Mouse (Mus musculus) intestine, postnatal 0 days (tissue): Measurements from ENCODE around the gene Hibadh. TPM values are rescaled to one million over a fixed set of nuclear protein-coding genes. Genes with fewer than 3 reads are reported as not detected.

Experiments
- ATAC-seq: fragments of 200-750 bp; cut with Nextera tagmentation; 2 replicates; pipeline ENCODE4 v1.8.0; 2017; ENCODE audit warnings: mild to moderate bottlenecking, moderate TSS enrichment, moderate library complexity
- H3K27ac ChIP-seq: fragments of 300-500 bp; sonication (generic); 2 replicates; pipeline ENCODE4 v1.5.1; 2014; ENCODE audit warnings: mild to moderate bottlenecking, low read depth, low read length, moderate library complexity
- H3K27me3 ChIP-seq: fragments of 300-500 bp; sonication (generic); replicated peaks from 2 replicates; pipeline ENCODE4 v1.6.1; 2014; ENCODE audit warnings: low read length, mixed read lengths; ENCODE audit not compliant: control insufficient read depth, insufficient read depth
- H3K36me3 ChIP-seq: fragments of 300-500 bp; sonication (generic); 2 replicates; pipeline ENCODE4 v1.6.1; 2014; ENCODE audit warnings: mild to moderate bottlenecking, moderate library complexity; ENCODE audit not compliant: control insufficient read depth, insufficient read depth
- H3K4me1 ChIP-seq: fragments of 300-500 bp; sonication (generic); replicated peaks from 2 replicates; pipeline ENCODE4 v1.6.1; 2014; ENCODE audit warnings: antibody characterized with exemption, low read length, mixed read lengths; ENCODE audit not compliant: control insufficient read depth, insufficient read depth
- H3K4me2 ChIP-seq: fragments of 300-500 bp; sonication (generic); replicated peaks from 2 replicates; pipeline ENCODE4 v1.6.1; 2014; ENCODE audit warnings: low read depth, mild to moderate bottlenecking, moderate library complexity
- H3K4me3 ChIP-seq: fragments of 300-500 bp; sonication (generic); 2 replicates; pipeline ENCODE4 v1.5.1; 2014; ENCODE audit warnings: low read depth, low read length
- H3K9ac ChIP-seq: fragments of 300-500 bp; sonication (generic); 2 replicates; pipeline ENCODE4 v1.6.1; 2014; ENCODE audit warnings: mild to moderate bottlenecking, low read depth, low read length
- H3K9me3 ChIP-seq: fragments of 300-500 bp; sonication (generic); 2 replicates; pipeline ENCODE4 v1.6.1; 2016; ENCODE audit warnings: mixed run types; ENCODE audit not compliant: control insufficient read depth
- CTCF ChIP-seq: sonication (generic); IDR thresholded peaks from 2 replicates; pipeline ENCODE4 v1.5.1; 2016; ENCODE audit warnings: low read depth, mild to moderate bottlenecking, control low read depth, antibody characterized with exemption, moderate library complexity
- WGBS: fragments of 180-500 bp; shearing (Covaris S2); extraction: QIAGEN DNeasy Blood & Tissue Kit; methylation state at CpG from one replicate; pipeline ENCODE4 v1.1.7; 2014; 5-methylcytosine and 5-hydroxymethylcytosine counted together
- polyA plus RNA-seq: library from polyadenylated mRNA; unstranded; fragments of >200 nt; fragmentation: Nextera tagmentation; extraction: Ambion mirVana; gene quantifications from 2 replicates; pipeline ENCODE4 v1.2.1, GENCODE M21; 2015

The Hibadh gene
- polyA plus RNA-seq, 1 experiment from 2014 or later = 55.5 TPM

DNA sequence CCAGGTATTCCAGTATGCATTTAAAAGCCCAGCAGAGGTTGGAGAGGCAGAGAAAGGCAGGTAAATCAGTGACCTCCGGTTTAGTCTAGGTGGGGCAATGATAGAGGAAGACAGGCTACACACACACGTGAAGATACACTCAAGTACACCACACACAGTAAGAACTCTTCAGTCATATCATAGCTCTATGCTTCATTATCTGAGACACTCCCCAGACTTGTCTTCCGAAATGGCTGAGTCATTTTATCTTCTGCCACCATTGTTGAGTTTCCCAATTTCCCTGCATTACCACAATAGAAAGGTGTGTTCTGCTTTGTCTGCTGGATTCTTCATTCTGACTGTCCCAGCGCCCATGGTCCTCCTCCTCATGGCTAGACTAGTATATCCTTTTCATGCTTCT lies 13.5 kb downstream of the Hibadh start:
- H3K27ac ChIP-seq = no peak overlapping the region
- WGBS = 85% methylated on average over 4 of the region's 4 CpGs
- TF ChIP-seq CTCF = no peak
- H3K4me1 ChIP-seq = no peaks in the 10 kb centered on the region
- no peak overlapping the region for H3K4me3 ChIP-seq
- H3K9ac ChIP-seq = no peak overlapping the region
- no peak for ATAC-seq
- peaks cover 11% of the 10 kb centered on the region; the same call in 1 of the 2 replicates for H3K36me3 ChIP-seq
- no peaks in the 10 kb centered on the region for H3K9me3 ChIP-seq
- no peaks in the 10 kb centered on the region for H3K27me3 ChIP-seq
- no peak overlapping the region for H3K4me2 ChIP-seq

DNA sequence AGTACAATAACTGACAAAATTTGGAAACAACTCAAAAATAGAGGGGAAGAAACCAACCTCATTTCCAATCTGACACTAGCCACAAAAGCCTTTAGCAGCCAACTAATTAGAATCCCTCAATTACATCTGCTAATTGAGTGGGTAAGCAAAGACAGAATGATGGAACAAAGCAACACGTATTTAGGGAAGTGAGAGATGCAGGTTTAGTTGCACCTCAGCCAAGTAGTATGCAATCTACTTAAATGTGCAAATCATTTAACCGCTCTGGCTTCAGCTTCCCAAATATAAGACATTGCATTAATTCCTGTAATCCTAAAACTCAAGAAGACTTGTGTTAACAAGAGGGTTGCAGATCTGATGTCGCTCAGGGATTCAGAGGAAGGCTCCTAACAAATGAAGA lies 16.4 kb downstream of the Hibadh start:
- Histone ChIP-seq H3K4me1 (no peaks in the 10 kb centered on the region), H3K9ac (no peak overlapping the region), H3K4me2 (no peak overlapping the region), H3K9me3 (no peaks in the 10 kb centered on the region), H3K36me3 (peaks cover 17% of the 10 kb centered on the region), H3K4me3 (no peak overlapping the region), H3K27ac (no peak overlapping the region), H3K27me3 (no peaks in the 10 kb centered on the region)
- 88% methylated on average over 3 of the region's 3 CpGs for WGBS
- no peak for TF ChIP-seq CTCF
- no peak for ATAC-seq

DNA sequence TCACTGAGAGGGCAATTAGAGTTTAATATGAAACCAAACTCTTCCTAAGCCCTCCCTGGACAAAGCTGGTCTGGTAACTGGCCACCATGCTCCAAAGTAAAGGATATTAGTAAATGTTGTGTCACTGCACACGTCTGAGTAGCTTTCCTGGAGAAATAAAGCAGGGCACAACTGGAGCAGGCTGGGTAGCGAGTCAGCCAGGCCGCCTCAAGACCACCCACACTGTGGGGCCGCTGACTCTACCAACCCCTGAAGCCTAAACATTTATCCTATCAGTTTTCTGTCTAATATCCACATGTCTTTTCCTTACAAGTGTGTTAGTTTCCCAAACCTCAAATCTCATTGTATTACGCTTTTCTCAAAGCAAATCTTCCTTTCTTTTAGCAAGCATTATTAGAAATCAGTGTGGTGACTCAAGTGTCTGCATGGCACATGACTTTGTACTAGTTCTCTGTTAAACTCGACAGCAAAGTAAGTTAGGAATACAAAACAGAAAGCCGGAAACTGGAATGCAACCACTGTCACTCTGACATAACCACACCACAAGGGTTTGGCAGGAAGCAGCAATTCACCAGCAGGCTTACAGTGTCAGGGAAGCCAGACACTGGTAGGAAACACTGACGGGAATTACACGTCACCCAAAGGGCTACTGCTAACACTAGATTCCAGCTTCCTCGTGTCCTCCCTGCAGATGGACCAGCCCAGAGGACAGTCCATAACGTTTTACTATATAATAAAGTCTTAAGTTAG lies 18.3 kb downstream of the Hibadh start:
- 52% methylated on average over 11 of the region's 11 CpGs for WGBS
- peak overlapping the region; percentile 47; the same call in 1 of the 2 replicates for H3K27ac ChIP-seq
- no peak for ATAC-seq

GRCm38 (mm10) chr6:52620090-52620489 lies 20.1 kb downstream of the Hibadh start:
- WGBS = 36% methylated on average over 2 of the region's 2 CpGs
- H3K9ac ChIP-seq = no peak overlapping the region

More for the DNA sequence above, 18.3 kb downstream of the Hibadh start:
- no peak overlapping the region for H3K9ac ChIP-seq
- no peak overlapping the region for H3K4me3 ChIP-seq
- 0 out of 2 replicates have a peak, but pooled peaks have one; percentile 5 for TF ChIP-seq CTCF
- no peak overlapping the region for H3K4me2 ChIP-seq
- H3K36me3 ChIP-seq = peaks cover 14% of the 10 kb centered on the region
- H3K27me3 ChIP-seq = no peaks in the 10 kb centered on the region
- no peaks in the 10 kb centered on the region for H3K4me1 ChIP-seq
- no peaks in the 10 kb centered on the region for H3K9me3 ChIP-seq

DNA sequence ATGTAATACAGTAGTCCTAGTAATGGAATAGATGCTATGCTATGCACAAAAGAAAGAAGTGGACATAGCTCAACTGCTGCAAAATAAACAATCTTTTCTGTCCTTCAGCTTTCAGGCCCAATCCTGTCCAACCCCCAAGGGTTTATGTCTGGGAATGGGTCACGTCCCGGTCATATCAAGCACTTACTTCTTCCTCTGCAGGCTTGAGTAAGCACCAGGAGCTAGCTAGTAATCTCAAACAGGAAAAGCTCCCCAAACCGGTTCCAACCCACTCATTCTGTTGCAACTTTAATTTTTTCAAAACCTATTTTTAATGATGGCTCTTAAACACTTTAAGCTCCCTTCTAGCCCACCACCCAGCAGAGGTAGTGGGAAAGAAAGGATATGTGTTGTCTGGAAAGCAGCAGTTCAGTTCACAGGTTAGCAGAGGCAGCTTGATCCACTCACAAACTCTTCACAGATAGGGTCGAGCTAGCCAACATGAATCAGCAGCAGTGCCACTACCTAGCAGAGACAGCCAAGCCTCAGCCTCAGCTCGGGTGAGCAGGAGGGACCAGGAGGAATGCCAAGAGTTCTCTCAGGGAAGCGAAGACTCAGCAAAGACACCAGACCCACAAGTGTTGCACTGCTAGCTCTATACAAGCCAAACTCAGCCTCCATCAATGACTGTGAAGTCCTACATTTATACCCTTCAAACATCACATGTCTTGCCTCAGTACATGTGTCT lies 30.4 kb downstream of the Hibadh start:
- Histone ChIP-seq H3K27me3 (no peaks in the 10 kb centered on the region), H3K27ac (no peak overlapping the region), H3K4me3 (no peak overlapping the region), H3K9ac (no peak overlapping the region), H3K36me3 (peaks cover 5% of the 10 kb centered on the region; the same call in 1 of the 2 replicates), H3K4me1 (no peaks in the 10 kb centered on the region), H3K9me3 (no peaks in the 10 kb centered on the region), H3K4me2 (no peak overlapping the region)
- no peak for TF ChIP-seq CTCF
- whole genome bisulfite sequencing = 33% methylated on average over 6 of the region's 6 CpGs
- ATAC-seq = peak; percentile 54; the same call in 1 of the 2 replicates

More at GRCm38 (mm10) chr6:52620090-52620489, 20.1 kb downstream of the Hibadh start:
- no peak overlapping the region for H3K4me3 ChIP-seq
- no peak for TF ChIP-seq CTCF
- H3K4me1 ChIP-seq = no peaks in the 10 kb centered on the region
- no peaks in the 10 kb centered on the region for H3K27me3 ChIP-seq
- H3K27ac ChIP-seq = no peak overlapping the region
- H3K9me3 ChIP-seq = no peaks in the 10 kb centered on the region
- peaks cover 14% of the 10 kb centered on the region for H3K36me3 ChIP-seq
- no peak overlapping the region for H3K4me2 ChIP-seq
- no peak for ATAC-seq

DNA sequence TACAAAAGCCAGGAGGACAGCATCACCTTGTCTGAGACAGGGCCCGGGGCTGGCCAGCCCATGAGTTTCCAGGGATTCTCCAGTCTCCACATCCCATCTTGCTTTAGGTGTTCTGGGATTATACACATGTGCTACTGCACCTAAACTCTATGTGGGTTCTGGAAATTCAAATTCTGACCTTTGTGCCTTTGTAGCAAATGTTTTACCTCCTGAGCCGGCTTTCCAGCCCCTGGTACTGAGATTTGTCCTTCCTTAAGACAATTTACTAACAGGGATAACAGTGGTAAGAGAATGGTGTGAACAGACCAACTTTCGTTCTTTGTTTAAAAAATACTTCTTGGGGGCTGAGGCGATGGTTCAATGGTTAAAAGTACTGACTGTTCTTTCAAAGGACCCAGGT lies 32.1 kb downstream of the Hibadh start:
- no peak for TF ChIP-seq CTCF
- H3K9me3 ChIP-seq = no peaks in the 10 kb centered on the region
- H3K4me3 ChIP-seq = no peak overlapping the region
- no peak for ATAC-seq
- 78% methylated on average over 4 of the region's 4 CpGs for WGBS
- no peaks in the 10 kb centered on the region for H3K4me1 ChIP-seq
- H3K27ac ChIP-seq = no peak overlapping the region
- no peak overlapping the region for H3K9ac ChIP-seq
- H3K36me3 ChIP-seq = peaks cover 5% of the 10 kb centered on the region; the same call in 1 of the 2 replicates
- H3K4me2 ChIP-seq = no peak overlapping the region
- no peaks in the 10 kb centered on the region for H3K27me3 ChIP-seq
